Comparison of ENCODE assay signal across 9 mouse cellular contexts in genomic region chr6:148705711-148706110, GRCm38 (mm10).
DNase-seq lines count a peak whose midpoint lies in the region; ATAC-seq and TF ChIP-seq lines count a peak whose summit lies in the region.
"Had no signal": no experiment of that assay in that cellular context is flagged by ENCODE, and none has a peak within 500 bp of the region (broad histone marks: within the 10 kb centered on the region; RNA-seq: fewer than 3 reads in every experiment).

No protein-coding gene starts in this region.

- H3K4me2 ChIP-seq in intestine, postnatal 0 days (replicated peaks; ENCODE audit: low read depth), result no peak overlapping the region
- H3K4me2 ChIP-seq in intestine, embryonic 16.5 days (ENCODE audit: low read depth, low read length), result no peak overlapping the region
- H3K4me2 ChIP-seq: limb, embryonic 15.5 days had no signal

- H3K27me3 ChIP-seq in intestine, postnatal 0 days (replicated peaks; ENCODE audit: control insufficient read depth, insufficient read depth, low read length), result no peaks in the 10 kb centered on the region
- no peaks in the 10 kb centered on the region for H3K27me3 ChIP-seq in intestine, embryonic 16.5 days (replicated peaks; ENCODE audit: control insufficient read depth, insufficient read depth, low read length)
- H3K27me3 ChIP-seq: limb, embryonic 15.5 days had no signal

- TF ChIP-seq CTCF in intestine, postnatal 0 days (IDR thresholded peaks at IDR 0.05; ENCODE audit: low read depth), result peak; percentile 77

- ATAC-seq in intestine, postnatal 0 days, result no peak
- no peak for ATAC-seq in intestine, embryonic 16.5 days
- ATAC-seq in megakaryocyte-erythroid progenitor cell, adult 5-6 weeks (replicated peaks; ENCODE audit: low FRiP score, low TSS enrichment, poor library complexity, severe bottlenecking), result peak; percentile 90

- no peaks in the 10 kb centered on the region for H3K36me3 ChIP-seq in intestine, postnatal 0 days (ENCODE audit: control insufficient read depth, insufficient read depth)
- no peaks in the 10 kb centered on the region for H3K36me3 ChIP-seq in intestine, embryonic 16.5 days (ENCODE audit: control insufficient read depth, insufficient read depth, low read length)
- H3K36me3 ChIP-seq: limb, embryonic 15.5 days had no signal

- H3K27ac ChIP-seq in intestine, postnatal 0 days (ENCODE audit: low read depth, low read length), result no peak overlapping the region
- no peak overlapping the region for H3K27ac ChIP-seq in intestine, embryonic 16.5 days (ENCODE audit: low read length)
- H3K27ac ChIP-seq: limb, embryonic 15.5 days had no signal

- DNase-seq in CD4-positive, CD25-positive, alpha-beta regulatory T cell, adult 2 months (ENCODE audit: low read depth, low spot score), result peak; percentile 67
- DNase-seq in WW6 (ENCODE audit: low read depth, low spot score), result peak; percentile 40
- peak; percentile 35 for DNase-seq in gastrocnemius, postnatal 14 days
- DNase-seq in frontal cortex, postnatal 10 days (ENCODE audit: low spot score in 2 of 2), result no peak
- no peak for DNase-seq in right cerebral cortex, adult 18-20 months

- 35% methylated on average over 2 of the region's 2 CpGs for WGBS in intestine, postnatal 0 days
- WGBS in intestine, embryonic 16.5 days, result 41% methylated on average over 2 of the region's 2 CpGs

- intact Hi-C loops in gastrocnemius, postnatal 14 days (cut with DNase I; ENCODE audit: low total_unique reads), result no loop called here

- H3K4me3 ChIP-seq in intestine, postnatal 0 days (ENCODE audit: low read depth, low read length), result no peak overlapping the region
- H3K4me3 ChIP-seq in intestine, embryonic 16.5 days (ENCODE audit: low read length), result no peak overlapping the region
- H3K4me3 ChIP-seq: limb, embryonic 15.5 days had no signal

- no peak overlapping the region for H3K9ac ChIP-seq in intestine, postnatal 0 days (ENCODE audit: low read depth, low read length)
- no peak overlapping the region for H3K9ac ChIP-seq in intestine, embryonic 16.5 days (ENCODE audit: low read depth, low read length)
- H3K9ac ChIP-seq: limb, embryonic 15.5 days had no signal

- H3K4me1 ChIP-seq in intestine, postnatal 0 days (replicated peaks; ENCODE audit: control insufficient read depth, insufficient read depth, low read length), result no peaks in the 10 kb centered on the region
- H3K4me1 ChIP-seq in intestine, embryonic 16.5 days (ENCODE audit: control insufficient read depth, insufficient read depth, low read length), result no peaks in the 10 kb centered on the region
- H3K4me1 ChIP-seq: limb, embryonic 15.5 days had no signal

- H3K9me3 ChIP-seq in intestine, postnatal 0 days (ENCODE audit: control insufficient read depth), result no peaks in the 10 kb centered on the region
- H3K9me3 ChIP-seq in intestine, embryonic 16.5 days (ENCODE audit: control insufficient read depth, low read length), result no peaks in the 10 kb centered on the region
- H3K9me3 ChIP-seq: limb, embryonic 15.5 days had no signal

Comparison
In these comparisons a context has a peak if more than half of its experiments do, and no peak if none do; other contexts are left out.
1. DNase-seq: peak in CD4-positive, CD25-positive, alpha-beta regulatory T cell, adult 2 months (single experiment), WW6 (single experiment) and gastrocnemius, postnatal 14 days (single experiment); none in frontal cortex, postnatal 10 days (0 of 2) and right cerebral cortex, adult 18-20 months (single experiment).